Mouse (Mus musculus): ENCODE results near the gene Mnx1. TPM values are rescaled to one million over a fixed set of nuclear protein-coding genes. Genes with fewer than 3 reads are reported as not detected.

Gene Mnx1
- polyA plus RNA-seq, 1 experiment = not detected

DNA sequence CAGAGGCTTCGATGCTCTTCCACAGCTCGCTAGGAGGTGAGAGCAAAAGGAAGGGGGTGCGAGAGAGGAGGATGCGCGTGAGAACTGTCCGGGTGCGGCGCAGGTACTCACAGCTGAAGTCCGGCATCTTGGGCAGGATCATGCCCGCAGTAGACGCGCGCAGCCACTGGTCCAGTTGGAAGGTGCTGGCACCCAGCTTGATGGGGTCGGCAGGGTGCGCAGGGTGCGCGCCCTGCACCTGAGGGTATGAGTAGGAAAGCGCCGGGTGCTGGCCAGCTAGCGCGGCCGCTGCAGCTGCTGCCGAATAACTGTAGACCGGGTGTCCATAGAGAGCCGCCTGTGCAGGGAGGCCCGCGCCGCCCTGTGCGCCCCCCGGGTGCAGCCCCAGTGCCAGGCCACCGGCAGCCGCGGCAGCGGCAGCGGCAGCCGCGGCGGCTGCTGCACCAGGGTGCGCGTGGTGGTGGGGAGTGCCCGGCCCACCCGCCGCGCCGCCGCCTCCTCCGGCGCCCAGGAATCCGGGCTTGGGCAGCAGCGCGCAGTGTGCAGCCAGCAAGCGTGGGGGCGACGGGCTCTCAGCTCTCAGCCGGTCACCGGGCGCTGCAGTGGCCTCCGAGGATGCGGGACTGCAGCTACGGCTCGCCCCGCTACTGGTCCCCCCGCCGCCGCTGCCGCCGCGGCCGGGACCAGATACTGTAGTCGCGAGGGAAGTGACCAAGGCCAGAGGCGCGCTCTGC is 629 bp downstream of the Mnx1 start:
- H3K27ac ChIP-seq (ENCODE audit: insufficient read depth, low read depth, low read length) = no peak overlapping the region
- TF ChIP-seq CTCF (IDR thresholded peaks at IDR 0.05; ENCODE audit: low read depth, low read length) (no peak), POLR2A (IDR thresholded peaks at IDR 0.05; ENCODE audit: borderline replicate concordance, low read depth, low read length) (no peak)
- no peaks in the 10 kb centered on the region for H3K4me1 ChIP-seq (ENCODE audit: control insufficient read depth, insufficient read depth, low read length)
- no peak overlapping the region for H3K4me3 ChIP-seq (ENCODE audit: insufficient read depth, low read length)

DNA sequence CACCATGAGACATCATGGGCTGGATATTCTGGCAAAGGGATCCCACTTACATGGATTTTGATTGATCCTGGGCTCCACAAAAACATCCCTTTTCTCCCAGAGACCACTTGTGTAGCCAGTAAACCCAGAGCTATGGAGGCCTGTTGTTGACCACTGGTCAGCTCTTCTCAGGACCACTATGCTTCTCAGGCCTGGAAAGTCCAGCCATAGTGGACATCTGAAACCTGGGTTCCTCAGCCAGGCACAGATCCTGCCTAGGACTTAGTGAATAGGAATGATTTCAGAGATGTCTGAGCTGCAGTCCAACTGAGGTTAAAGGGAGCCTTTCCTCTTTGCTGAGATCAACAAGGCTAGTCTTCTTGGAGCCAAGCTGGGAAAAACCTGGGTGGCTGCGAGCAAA is 2.2 kb downstream of the Mnx1 start:
- Histone ChIP-seq H3K4me3 (ENCODE audit: insufficient read depth, low read length) (no peak overlapping the region), H3K4me1 (ENCODE audit: control insufficient read depth, insufficient read depth, low read length) (no peaks in the 10 kb centered on the region), H3K27ac (ENCODE audit: insufficient read depth, low read depth, low read length) (no peak overlapping the region)
- TF ChIP-seq CTCF (IDR thresholded peaks at IDR 0.05; ENCODE audit: low read depth, low read length) (no peak), POLR2A (IDR thresholded peaks at IDR 0.05; ENCODE audit: borderline replicate concordance, low read depth, low read length) (no peak)

DNA sequence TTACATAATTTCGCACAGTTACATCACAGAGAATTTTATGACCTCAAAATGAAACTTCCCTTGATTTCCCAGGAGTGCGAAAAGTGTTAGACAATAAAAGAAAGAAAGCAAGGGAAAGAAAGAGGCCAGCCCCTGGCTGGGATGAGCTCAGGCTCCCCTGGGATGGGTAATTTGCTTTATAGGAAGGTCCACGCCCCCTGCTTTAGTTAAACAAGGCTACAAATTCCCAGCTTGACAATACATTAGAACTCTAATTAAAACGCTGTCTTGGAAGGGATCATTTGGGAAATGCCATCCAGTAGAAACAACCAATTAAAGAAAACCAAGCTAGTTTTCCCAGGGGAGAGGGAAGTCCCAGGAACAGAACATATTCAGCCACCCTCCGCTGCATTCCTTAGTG is 2.7 kb downstream of the Mnx1 start:
- no peak overlapping the region for H3K4me3 ChIP-seq (ENCODE audit: insufficient read depth, low read length)
- H3K27ac ChIP-seq (ENCODE audit: insufficient read depth, low read depth, low read length) = no peak overlapping the region
- TF ChIP-seq CTCF (IDR thresholded peaks at IDR 0.05; ENCODE audit: low read depth, low read length) = no peak
- TF ChIP-seq POLR2A (IDR thresholded peaks at IDR 0.05; ENCODE audit: borderline replicate concordance, low read depth, low read length) = no peak
- no peaks in the 10 kb centered on the region for H3K4me1 ChIP-seq (ENCODE audit: control insufficient read depth, insufficient read depth, low read length)

DNA sequence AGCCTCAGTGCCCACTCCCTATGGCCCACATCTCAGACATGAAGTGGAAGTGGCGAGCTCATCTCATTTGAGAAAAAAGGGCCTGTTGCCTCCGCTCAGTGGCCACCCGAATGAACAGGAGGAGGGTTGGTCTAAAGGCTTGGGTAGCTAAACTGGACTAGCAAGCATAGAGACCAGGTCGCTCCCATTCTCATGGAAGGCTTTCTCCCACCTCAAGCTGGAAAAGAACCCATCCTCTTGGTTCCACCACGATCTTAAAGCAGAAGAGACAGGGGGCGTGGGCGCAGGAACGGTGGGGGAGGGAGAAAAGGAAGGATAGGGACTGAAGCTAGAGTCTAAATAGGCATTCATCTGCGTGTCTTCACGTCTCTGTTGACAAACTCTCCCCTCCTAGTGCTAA is 3.2 kb downstream of the Mnx1 start:
- no peak for TF ChIP-seq POLR2A (IDR thresholded peaks at IDR 0.05; ENCODE audit: borderline replicate concordance, low read depth, low read length)
- no peak for TF ChIP-seq CTCF (IDR thresholded peaks at IDR 0.05; ENCODE audit: low read depth, low read length)
- no peak overlapping the region for H3K4me3 ChIP-seq (ENCODE audit: insufficient read depth, low read length)
- H3K27ac ChIP-seq (ENCODE audit: insufficient read depth, low read depth, low read length) = no peak overlapping the region
- H3K4me1 ChIP-seq (ENCODE audit: control insufficient read depth, insufficient read depth, low read length) = no peaks in the 10 kb centered on the region

DNA sequence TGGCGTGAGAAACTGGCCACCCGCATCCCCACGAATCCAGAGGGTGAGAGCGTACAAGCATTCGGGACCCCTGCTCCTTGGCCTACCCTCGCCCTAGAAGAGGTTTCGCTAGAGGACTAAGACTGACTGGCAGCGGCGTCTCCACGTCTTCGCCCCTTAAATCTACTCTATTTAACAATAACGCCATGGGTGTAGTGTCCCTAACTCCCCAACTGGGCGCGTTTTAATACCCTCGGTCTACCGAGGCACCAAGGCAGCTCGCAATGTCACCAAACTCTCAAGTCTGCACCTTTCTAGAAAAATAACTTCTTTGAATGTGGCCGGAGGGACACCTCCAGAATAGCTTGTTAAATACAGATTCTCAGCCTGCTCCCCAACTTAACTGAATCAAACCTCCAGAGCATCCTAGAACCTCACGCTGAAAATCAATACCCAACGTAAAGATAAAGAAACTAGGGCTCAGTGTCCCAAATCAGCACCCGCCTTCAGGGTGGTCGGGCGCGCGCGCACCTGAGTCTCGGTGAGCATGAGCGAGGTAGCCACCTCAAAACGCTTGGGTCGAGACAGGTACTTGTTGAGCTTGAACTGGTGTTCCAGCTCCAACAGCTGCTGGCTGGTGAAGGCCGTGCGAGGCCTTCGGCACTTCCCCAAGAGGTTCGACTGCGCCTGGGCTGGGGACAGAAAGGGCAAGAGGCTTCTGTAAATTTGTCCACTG is 3.9 kb downstream of the Mnx1 start:
- no peak overlapping the region for H3K4me3 ChIP-seq (ENCODE audit: insufficient read depth, low read length)
- no peaks in the 10 kb centered on the region for H3K4me1 ChIP-seq (ENCODE audit: control insufficient read depth, insufficient read depth, low read length)
- TF ChIP-seq POLR2A (IDR thresholded peaks at IDR 0.05; ENCODE audit: borderline replicate concordance, low read depth, low read length) (no peak), CTCF (IDR thresholded peaks at IDR 0.05; ENCODE audit: low read depth, low read length) (no peak)
- H3K27ac ChIP-seq (ENCODE audit: insufficient read depth, low read depth, low read length) = no peak overlapping the region

DNA sequence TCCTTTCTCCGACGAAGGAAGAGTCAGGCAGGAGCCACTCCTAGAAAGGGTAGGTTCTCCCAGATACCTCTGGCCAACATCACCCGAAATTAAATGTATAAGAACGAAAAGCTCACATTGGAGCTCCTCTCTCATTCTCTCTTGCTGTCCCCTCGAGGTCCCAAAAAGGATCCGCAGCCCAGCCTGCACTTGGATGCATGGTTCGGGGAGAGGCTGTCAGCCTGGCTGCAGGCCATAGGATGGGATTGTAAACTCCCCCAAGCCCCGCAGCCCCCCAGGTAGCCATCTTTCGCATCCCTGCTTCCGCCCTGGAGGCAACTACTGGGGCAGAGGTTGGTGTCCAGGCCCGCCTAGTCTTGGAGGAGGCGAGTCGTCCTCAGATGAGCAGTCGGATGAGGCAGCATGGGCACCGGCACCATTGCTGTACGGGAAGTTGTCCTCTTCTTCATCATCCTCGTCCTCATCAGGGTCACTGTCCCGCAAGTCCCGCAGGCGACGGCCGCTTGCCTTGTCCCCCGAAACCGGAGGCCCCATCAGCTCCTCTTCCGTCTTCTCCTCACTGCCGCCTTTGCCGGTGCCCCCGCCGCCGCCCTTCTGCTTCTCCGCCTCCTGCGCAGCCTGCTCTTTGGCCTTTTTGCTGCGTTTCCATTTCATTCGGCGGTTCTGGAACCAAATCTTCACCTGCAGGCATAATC is 4.6 kb downstream of the Mnx1 start:
- Histone ChIP-seq H3K4me3 (ENCODE audit: insufficient read depth, low read length) (no peak overlapping the region), H3K4me1 (ENCODE audit: control insufficient read depth, insufficient read depth, low read length) (no peaks in the 10 kb centered on the region), H3K27ac (ENCODE audit: insufficient read depth, low read depth, low read length) (no peak overlapping the region)
- TF ChIP-seq CTCF (IDR thresholded peaks at IDR 0.05; ENCODE audit: low read depth, low read length) = no peak
- no peak for TF ChIP-seq POLR2A (IDR thresholded peaks at IDR 0.05; ENCODE audit: borderline replicate concordance, low read depth, low read length)

DNA sequence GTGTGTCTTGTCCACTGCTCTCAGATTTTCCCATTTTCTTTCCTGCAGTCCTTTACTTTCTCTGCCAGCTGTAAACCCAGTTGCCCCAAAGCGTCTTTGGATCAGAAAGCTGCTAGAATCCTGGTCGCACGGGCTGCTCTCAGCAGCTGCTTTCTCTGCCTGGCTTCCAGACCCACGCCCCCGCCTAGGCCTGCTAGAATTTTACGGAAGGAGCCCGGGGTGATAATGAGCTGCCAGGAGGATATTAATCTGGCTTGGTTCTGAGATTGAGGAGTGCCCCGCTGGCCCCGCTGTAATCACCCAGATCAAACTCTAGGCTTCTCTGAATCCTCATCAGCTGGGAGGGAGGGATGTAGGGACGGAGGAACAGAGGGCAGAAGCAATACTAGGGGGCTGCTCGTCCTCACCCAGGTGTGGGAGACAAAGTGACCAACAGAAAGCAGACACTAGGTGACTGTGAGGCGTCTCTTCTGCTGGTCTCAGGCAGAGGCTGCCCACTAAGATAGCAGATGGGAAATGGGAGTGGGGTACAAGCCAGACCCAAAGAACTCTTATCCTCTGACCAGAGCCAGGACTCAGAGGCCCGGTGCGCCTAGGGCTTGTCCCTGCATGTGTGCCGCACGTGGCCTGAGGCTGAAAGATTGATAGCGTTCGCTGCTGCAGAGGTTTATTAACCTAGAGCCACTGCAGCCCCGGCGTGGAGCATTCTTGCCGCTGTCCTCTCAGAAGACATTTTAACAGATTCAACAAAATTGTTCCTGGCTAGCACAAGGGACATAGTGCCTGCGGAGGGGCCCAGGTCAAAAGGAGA is 6.2 kb downstream of the Mnx1 start:
- H3K4me3 ChIP-seq (ENCODE audit: insufficient read depth, low read length) = no peak overlapping the region
- H3K4me1 ChIP-seq (ENCODE audit: control insufficient read depth, insufficient read depth, low read length) = no peaks in the 10 kb centered on the region
- TF ChIP-seq POLR2A (IDR thresholded peaks at IDR 0.05; ENCODE audit: borderline replicate concordance, low read depth, low read length) (no peak), CTCF (IDR thresholded peaks at IDR 0.05; ENCODE audit: low read depth, low read length) (no peak)
- H3K27ac ChIP-seq (ENCODE audit: insufficient read depth, low read depth, low read length) = no peak overlapping the region

DNA sequence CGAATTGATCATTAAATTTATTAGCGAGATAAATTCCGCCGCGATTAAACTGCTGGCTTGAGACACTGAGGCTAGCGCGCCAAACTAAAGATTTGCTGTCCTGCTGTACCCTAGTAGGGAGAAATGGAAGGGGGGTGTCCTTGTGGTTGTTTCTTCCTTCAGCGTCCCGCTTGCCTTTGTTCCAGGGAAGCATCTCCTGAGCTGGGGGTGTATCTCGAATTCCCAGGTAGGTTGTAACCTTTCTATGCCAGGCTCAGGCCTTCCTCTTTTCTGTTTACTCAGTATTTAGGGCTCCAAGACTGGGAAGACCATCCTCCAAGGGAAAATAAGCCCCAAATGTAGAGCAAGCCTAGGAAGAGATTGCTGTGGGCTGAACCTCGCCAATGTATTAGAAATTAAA is 6.9 kb downstream of the Mnx1 start:
- TF ChIP-seq POLR2A (IDR thresholded peaks at IDR 0.05; ENCODE audit: borderline replicate concordance, low read depth, low read length) = no peak
- no peak for TF ChIP-seq CTCF (IDR thresholded peaks at IDR 0.05; ENCODE audit: low read depth, low read length)
- H3K4me3 ChIP-seq (ENCODE audit: insufficient read depth, low read length) = no peak overlapping the region
- H3K4me1 ChIP-seq (ENCODE audit: control insufficient read depth, insufficient read depth, low read length) = no peaks in the 10 kb centered on the region
- H3K27ac ChIP-seq (ENCODE audit: insufficient read depth, low read depth, low read length) = no peak overlapping the region

DNA sequence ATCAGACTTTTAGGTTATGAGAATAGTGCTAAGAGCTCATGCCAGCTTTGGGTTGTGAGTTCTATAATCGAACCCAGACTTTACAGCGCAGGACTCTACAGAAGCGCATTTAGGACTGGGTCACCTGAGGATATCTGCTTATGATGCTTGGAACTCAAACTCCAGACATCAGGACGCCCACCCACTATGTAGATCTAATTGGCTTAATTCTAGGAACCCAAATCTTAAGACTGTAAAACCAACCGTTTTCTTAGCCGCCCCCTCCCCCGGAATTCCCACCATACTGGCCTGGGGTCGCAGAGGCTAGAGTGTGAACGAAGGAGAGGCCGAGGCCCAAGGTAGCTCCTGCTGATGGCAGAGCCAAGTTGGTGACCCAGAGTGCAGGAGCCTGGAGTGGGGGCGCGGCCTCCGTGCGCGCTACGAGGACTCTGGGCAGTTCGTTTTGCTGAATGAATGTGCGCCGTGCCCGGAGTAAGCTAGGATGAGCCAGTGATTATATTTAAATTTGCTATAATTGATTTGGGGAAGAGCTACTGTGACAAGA is 7.3 kb downstream of the Mnx1 start:
- H3K27ac ChIP-seq (ENCODE audit: insufficient read depth, low read depth, low read length) = no peak overlapping the region
- no peaks in the 10 kb centered on the region for H3K4me1 ChIP-seq (ENCODE audit: control insufficient read depth, insufficient read depth, low read length)
- H3K4me3 ChIP-seq (ENCODE audit: insufficient read depth, low read length) = no peak overlapping the region
- TF ChIP-seq CTCF (IDR thresholded peaks at IDR 0.05; ENCODE audit: low read depth, low read length) (no peak), POLR2A (IDR thresholded peaks at IDR 0.05; ENCODE audit: borderline replicate concordance, low read depth, low read length) (no peak)
